Mouse (Mus musculus): ENCODE results near the gene Speer3.
"Not testable (repeated sequence)": the region's sequence is repeated elsewhere in the genome, so short reads cannot be mapped to it uniquely, and the experiment has no call there.

Speer3 gene

GRCm38 (mm10) chr5:13791319-13791718 is at the start of gene Speer3:
Speer3 (plus strand) TSS chr5:13791619.
- DNase-seq: no peak

- not testable (repeated sequence) for DNase-seq
These were observed 19.1 kb downstream of the Speer3 start for GRCm38 (mm10) chr5:13810496-13810895.

GRCm38 (mm10) chr5:13825108-13825507 is 33.7 kb downstream of the Speer3 start:
- DNase-seq: no peak

- no peak for DNase-seq
These were observed 35.3 kb downstream of the Speer3 start for GRCm38 (mm10) chr5:13826708-13827107.

GRCm38 (mm10) chr5:13844317-13844716 is 52.9 kb downstream of the Speer3 start:
- no peak for DNase-seq

All from lung, postnatal 14 days (tissue).